Mouse (Mus musculus): ENCODE results near the gene Acvr1b.

DNA sequence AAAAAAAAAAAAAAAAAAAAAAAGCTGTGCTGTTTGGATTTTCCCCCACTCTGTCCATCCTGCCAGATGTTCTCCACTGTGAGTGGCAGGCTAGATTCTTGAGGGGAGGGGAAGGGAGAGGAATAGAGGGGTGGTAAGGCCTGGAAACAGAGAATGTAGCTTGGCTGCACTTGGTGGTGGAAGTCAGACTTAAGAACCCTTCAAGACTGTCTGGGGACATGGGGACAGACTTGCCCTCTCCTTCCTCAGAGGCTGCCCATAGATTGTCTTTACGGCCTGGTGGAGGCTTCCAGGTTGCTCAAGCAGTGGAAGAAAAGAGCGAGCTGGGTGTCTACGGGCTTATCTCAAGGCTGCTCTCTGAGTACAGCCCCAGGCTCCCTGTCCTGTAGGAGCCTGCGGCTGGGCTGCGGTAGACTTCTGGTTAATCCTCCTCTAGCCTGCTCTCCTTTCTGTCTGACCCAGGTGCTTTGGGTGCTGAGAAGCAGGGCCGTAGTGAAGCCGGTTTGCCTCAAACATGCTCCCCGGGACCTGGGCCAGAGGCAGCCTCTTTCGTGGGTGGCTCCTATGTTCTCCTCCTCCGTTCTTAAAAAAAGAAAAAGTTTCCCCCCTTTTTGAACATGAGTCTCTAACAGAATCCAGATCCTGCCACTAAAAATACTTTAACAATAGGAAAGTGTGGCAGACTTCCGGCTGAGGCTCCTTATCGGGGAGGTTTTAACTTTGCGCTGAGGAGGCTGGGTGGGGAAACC lies 87.2 kb downstream of the Acvr1b start:
- TF ChIP-seq CTCF (IDR thresholded peaks at IDR 0.05; ENCODE audit: control insufficient read depth, insufficient read depth, insufficient read length) (no peak), MYOG (IDR thresholded peaks at IDR 0.05; ENCODE audit: control insufficient read depth, extremely low read depth, insufficient read length) (no peak), MAX (IDR thresholded peaks at IDR 0.05) (no peak), USF1 (IDR thresholded peaks at IDR 0.05; ENCODE audit: low read depth) (no peak), FOSL1 (IDR thresholded peaks at IDR 0.05; ENCODE audit: insufficient read depth, low read length, poor library complexity, severe bottlenecking) (no peak)

All from C2C12 (cell line).